Mouse (Mus musculus) CH12.LX (cell line): Measurements from ENCODE around the gene Ccdc92. TPM values are rescaled to one million over a fixed set of nuclear protein-coding genes. Genes with fewer than 3 reads are reported as not detected.

ENCODE experiments used
- DNase-seq: peaks from one replicate; pipeline ENCODE4 v3.0.0-alpha.2; 2013; ENCODE audit errors: extremely low read depth
- H3K27ac ChIP-seq: 2 replicates; pipeline ENCODE4 v1.5.1; 2012; ENCODE audit warnings: low read depth, mild to moderate bottlenecking, control low read depth, moderate library complexity; ENCODE audit not compliant: insufficient read depth
- H3K27me3 ChIP-seq: replicated peaks from 2 replicates; pipeline ENCODE3; 2012; ENCODE audit warnings: inconsistent platforms
- H3K36me3 ChIP-seq, 2 experiments: replicated peaks in 1 of 2; 2 replicates each; pipeline versions ENCODE3 to v1.6.1; 2012; ENCODE audit warnings: inconsistent platforms in 1 of 2, low read length in 1 of 2, mild to moderate bottlenecking in 1 of 2, mixed read lengths in 1 of 2, moderate library complexity in 1 of 2; ENCODE audit not compliant: control insufficient read depth in 1 of 2, insufficient read depth in 1 of 2
- H3K4me1 ChIP-seq, 2 experiments: 2 replicates each; pipeline ENCODE4 v1.6.1; 2012; ENCODE audit warnings: inconsistent platforms in 1 of 2, moderate library complexity in 1 of 2; ENCODE audit not compliant: insufficient read depth in 2 of 2, control insufficient read depth in 1 of 2
- H3K4me2 ChIP-seq: 2 replicates; pipeline ENCODE4 v1.6.1; 2012; ENCODE audit warnings: low read depth, mild to moderate bottlenecking, control low read depth; ENCODE audit not compliant: poor library complexity, insufficient read depth, severe bottlenecking
- H3K4me3 ChIP-seq, 3 experiments: fragments of 150-350 bp in 1 of 3; sonication (generic) in 1 of 3; replicated peaks in 1 of 3; 2 replicates each; pipeline versions ENCODE3 to v1.5.1; 2011 to 2012; ENCODE audit warnings: low read depth in 2 of 3, low read length in 2 of 3, mild to moderate bottlenecking in 2 of 3, moderate library complexity in 2 of 3, control low read depth in 1 of 3, improper control_type of control experiment in 1 of 3, inconsistent platforms in 1 of 3, mixed read lengths in 1 of 3; ENCODE audit not compliant: poor library complexity in 1 of 3
- H3K79me2 ChIP-seq: replicated peaks from 2 replicates; pipeline ENCODE4 v1.6.1; 2012; ENCODE audit warnings: mild to moderate bottlenecking, moderate library complexity; ENCODE audit not compliant: control insufficient read depth, poor library complexity, insufficient read depth, severe bottlenecking; ENCODE audit errors: extremely low read depth
- H3K9ac ChIP-seq: 2 replicates; pipeline ENCODE4 v1.6.1; 2012; ENCODE audit warnings: low read depth, mild to moderate bottlenecking, control low read depth, moderate library complexity; ENCODE audit not compliant: insufficient read depth
- H3K9me3 ChIP-seq: replicated peaks from 2 replicates; pipeline ENCODE3; 2012; ENCODE audit warnings: low read length, inconsistent platforms, mixed read lengths
- CTCF ChIP-seq, 2 experiments: IDR thresholded peaks in 1 of 2; conservative IDR thresholded peaks in 1 of 2; 2 replicates each; pipeline ENCODE4 v1.5.1; 2011 to 2012; ENCODE audit warnings: low read depth in 2 of 2, low read length in 2 of 2, improper control_type of control experiment in 1 of 2, inconsistent platforms in 1 of 2, mild to moderate bottlenecking in 1 of 2, moderate library complexity in 1 of 2
- ELF1 ChIP-seq: IDR thresholded peaks from 2 replicates; pipeline ENCODE4 v1.6.1; 2014; ENCODE audit warnings: low read depth, mild to moderate bottlenecking, inconsistent platforms, low read length, improper control_type of control experiment
- EP300 ChIP-seq: IDR thresholded peaks from 2 replicates; pipeline ENCODE4 v1.6.1; 2011; ENCODE audit warnings: low read length, improper control_type of control experiment
- ETS1 ChIP-seq: conservative IDR thresholded peaks from 2 replicates; pipeline ENCODE4 v1.6.1; 2012; ENCODE audit warnings: low read depth, mild to moderate bottlenecking, inconsistent platforms, low read length, improper control_type of control experiment, moderate library complexity
- GABPA ChIP-seq: IDR thresholded peaks from 2 replicates; pipeline ENCODE4 v1.6.1; 2012; ENCODE audit warnings: low read depth, low read length, improper control_type of control experiment, inconsistent platforms; ENCODE audit not compliant: insufficient replicate concordance
- HCFC1 ChIP-seq: IDR thresholded peaks from 2 replicates; pipeline ENCODE4 v1.6.1; 2012; ENCODE audit warnings: low read depth, mild to moderate bottlenecking, inconsistent platforms, low read length, improper control_type of control experiment
- JUN ChIP-seq: IDR thresholded peaks from 2 replicates; pipeline ENCODE4 v1.6.1; 2011; ENCODE audit warnings: low read depth, mild to moderate bottlenecking, low read length, improper control_type of control experiment, moderate library complexity; ENCODE audit not compliant: insufficient read depth
- KAT2A ChIP-seq: IDR thresholded peaks from 2 replicates; pipeline ENCODE4 v1.6.1; 2012; ENCODE audit warnings: low read length, improper control_type of control experiment, inconsistent platforms; ENCODE audit not compliant: insufficient replicate concordance
- MAFK ChIP-seq: IDR thresholded peaks from 2 replicates; pipeline ENCODE4 v1.6.1; 2011; ENCODE audit warnings: low read length, improper control_type of control experiment; ENCODE audit not compliant: insufficient replicate concordance
- MAZ ChIP-seq: IDR thresholded peaks from 2 replicates; pipeline ENCODE4 v1.6.1; 2012; ENCODE audit warnings: low read depth, mild to moderate bottlenecking, inconsistent platforms, low read length, improper control_type of control experiment, moderate library complexity
- NELFE ChIP-seq: IDR thresholded peaks from 2 replicates; pipeline ENCODE4 v1.6.1; 2011; ENCODE audit warnings: low read depth, low read length, improper control_type of control experiment
- POLR2A ChIP-seq: IDR thresholded peaks from 2 replicates; pipeline ENCODE4 v1.6.1; 2011; ENCODE audit warnings: low read depth, mild to moderate bottlenecking, improper control_type of control experiment, low read length
- SIN3A ChIP-seq: IDR thresholded peaks from 2 replicates; pipeline ENCODE4 v1.6.1; 2012; ENCODE audit warnings: low read length, improper control_type of control experiment, inconsistent platforms
- TBP ChIP-seq: conservative IDR thresholded peaks from 2 replicates; pipeline ENCODE4 v1.6.1; 2011; ENCODE audit warnings: low read depth, low read length, improper control_type of control experiment
- UBTF ChIP-seq: IDR thresholded peaks from 2 replicates; pipeline ENCODE4 v1.6.1; 2012; ENCODE audit warnings: low read depth, mild to moderate bottlenecking, inconsistent platforms, low read length, improper control_type of control experiment, moderate library complexity
- ZC3H11A ChIP-seq: IDR thresholded peaks from 2 replicates; pipeline ENCODE4 v1.6.1; 2012; ENCODE audit warnings: low read depth, mild to moderate bottlenecking, inconsistent platforms, low read length, improper control_type of control experiment
- ZKSCAN1 ChIP-seq: IDR thresholded peaks from 2 replicates; pipeline ENCODE4 v1.6.1; 2012; ENCODE audit warnings: low read depth, inconsistent platforms, low read length, improper control_type of control experiment, borderline replicate concordance
- ZNF384 ChIP-seq: IDR thresholded peaks from 2 replicates; pipeline ENCODE4 v1.6.1; 2012; ENCODE audit warnings: low read depth, low read length, improper control_type of control experiment, inconsistent platforms
- dilution Hi-C: fragments of 300-500 bp; cut with MboI; formaldehyde crosslinking; loops from 2 replicates; pipeline ENCODE4 v1.14.3; 2020; ENCODE audit warnings: low sequenced_read_pairs; ENCODE audit not compliant: extremely low pct_unique_long_range_greater_than_20kb, extremely low pct_ligation_motif_present
- in situ Hi-C: fragments of 300-500 bp; cut with MboI; formaldehyde crosslinking; loops from 3 replicates; pipeline ENCODE4 v1.14.3; 2019; ENCODE audit warnings: low sequenced_read_pairs, low pct_ligation_motif_present, low pct_unique_long_range_greater_than_20kb, mixed read lengths
- polyA plus RNA-seq: library from polyadenylated mRNA; unstranded; fragments of >175 nt; gene quantifications from 2 replicates; pipeline ENCODE4 v1.2.1, GENCODE M21; 2012; ENCODE audit warnings: low read depth; ENCODE audit not compliant: insufficient read length
- total RNA-seq, 2 experiments: library from RNA; depleted of rRNA; stranded (reverse); fragments of 300-350 nt in 1 of 2; fragments of >200 nt in 1 of 2; gene quantifications; 2 replicates each; pipeline ENCODE4 v1.2.3; 2012 to 2014

Gene Ccdc92
- total and polyA plus RNA-seq, 3 experiments, result 0.75 to 1.4 (median 0.76) TPM

DNA sequence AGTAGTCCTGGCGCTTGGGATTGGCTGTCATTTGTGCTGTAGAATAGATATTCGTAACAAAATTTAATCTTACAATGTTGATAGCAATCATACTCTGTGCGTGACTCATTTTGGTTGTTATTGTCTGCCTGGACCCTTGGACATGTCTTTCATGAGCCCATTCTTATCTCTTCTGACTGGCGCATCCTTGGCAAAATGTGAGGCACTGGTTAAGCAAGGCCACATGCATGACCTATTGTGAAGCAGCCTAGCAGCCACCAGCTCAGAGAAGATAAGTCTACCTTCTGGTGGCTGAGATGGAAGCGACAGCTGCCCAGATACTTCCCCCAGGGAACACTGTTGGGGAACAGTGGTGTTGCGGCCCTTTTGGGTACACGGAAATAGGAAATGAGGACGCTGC, 26.4 kb upstream of the Ccdc92 start:
- H3K36me3 ChIP-seq, result peaks cover 18 to 50% of the 10 kb centered on the region in 2 experiments
- H3K4me1 ChIP-seq, result no peaks in the 10 kb centered on the region
- H3K27ac ChIP-seq, result no peak overlapping the region
- in situ Hi-C loops (no loop called here), dilution Hi-C loops (no loop called here)
- TF ChIP-seq UBTF, result no peak
- TF ChIP-seq CTCF (conservative IDR thresholded peaks at IDR 0.05 in 1 of 2, IDR thresholded peaks at IDR 0.05 in 1 of 2; ENCODE audit: low read depth in 2 of 2, low read length in 2 of 2), result no peak
- TF ChIP-seq POLR2A, result no peak
- no peak for TF ChIP-seq GABPA
- TF ChIP-seq NELFE, result no peak
- TF ChIP-seq ELF1, result no peak
- TF ChIP-seq HCFC1, result no peak
- TF ChIP-seq JUN, result no peak
- TF ChIP-seq ZKSCAN1, result no peak
- TF ChIP-seq MAFK, result no peak
- TF ChIP-seq MAZ, result no peak
- no peak for TF ChIP-seq KAT2A
- no peak for TF ChIP-seq SIN3A
- TF ChIP-seq TBP, result no peak
- no peak for TF ChIP-seq EP300
- no peak for TF ChIP-seq ZC3H11A
- no peaks in the 10 kb centered on the region for H3K27me3 ChIP-seq
- H3K4me2 ChIP-seq, result no peak overlapping the region
- no peak overlapping the region for H3K4me3 ChIP-seq
- no peak overlapping the region for H3K9ac ChIP-seq
- H3K9me3 ChIP-seq, result no peaks in the 10 kb centered on the region
- no peak for DNase-seq
- H3K79me2 ChIP-seq, result no peaks in the 10 kb centered on the region

DNA sequence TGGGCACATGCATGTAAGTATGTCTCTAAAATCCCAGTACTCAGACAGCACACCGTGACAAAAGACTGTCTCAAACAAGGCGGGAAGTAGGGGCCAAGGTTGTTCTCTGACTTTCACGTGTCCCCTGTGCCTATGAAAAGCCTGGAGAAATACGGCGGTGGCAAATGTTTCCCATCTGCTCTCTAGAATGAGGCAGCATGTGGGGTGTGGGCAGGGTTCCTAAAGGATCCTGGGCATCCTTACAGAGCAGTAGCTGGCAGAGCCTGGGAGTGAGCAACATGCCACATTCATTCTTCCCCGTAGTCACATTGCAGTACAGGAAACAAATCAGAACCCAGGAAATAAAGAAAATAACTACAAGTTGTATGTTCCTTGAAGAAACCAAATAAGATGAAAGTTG, 21.7 kb upstream of the Ccdc92 start:
- no peak overlapping the region for H3K9ac ChIP-seq
- H3K4me1 ChIP-seq, result 0 out of 4 replicates have a peak, but pooled peaks cover 0 to 3% of the 10 kb centered on the region in 2 experiments
- TF ChIP-seq ZNF384 (no peak), ETS1 (no peak)
- H3K27ac ChIP-seq, result no peak overlapping the region
- no peak for DNase-seq
- no peaks in the 10 kb centered on the region for H3K9me3 ChIP-seq
- H3K27me3 ChIP-seq, result no peaks in the 10 kb centered on the region
- H3K79me2 ChIP-seq, result no peaks in the 10 kb centered on the region
- dilution Hi-C loops (no loop called here), in situ Hi-C loops (no loop called here)
- peaks cover 18 to 88% of the 10 kb centered on the region in 2 experiments for H3K36me3 ChIP-seq
- H3K4me3 ChIP-seq, result no peak overlapping the region
- no peak overlapping the region for H3K4me2 ChIP-seq
